Mouse (Mus musculus) small intestine, adult 2 months (tissue): Measurements from ENCODE around the gene Trip4. TPM values are rescaled to one million over a fixed set of nuclear protein-coding genes. Genes with fewer than 3 reads are reported as not detected.

Experiments
- H3K27ac ChIP-seq: fragments of 200-500 bp; 2 replicates; pipeline ENCODE4 v1.5.1; 2012; ENCODE audit warnings: low read depth, low read length, control low read depth, inconsistent platforms; ENCODE audit not compliant: insufficient read depth
- H3K27me3 ChIP-seq: fragments of 200-500 bp; 2 replicates; pipeline ENCODE4 v1.6.1; 2012; ENCODE audit warnings: mild to moderate bottlenecking, moderate library complexity, low read length, inconsistent platforms; ENCODE audit not compliant: control insufficient read depth, insufficient read depth
- H3K36me3 ChIP-seq: fragments of 200-500 bp; 2 replicates; pipeline ENCODE4 v1.6.1; 2012; ENCODE audit warnings: mild to moderate bottlenecking, low read length, control low read depth, inconsistent platforms; ENCODE audit not compliant: control insufficient read depth, insufficient read depth
- H3K4me1 ChIP-seq: fragments of 200-500 bp; 2 replicates; pipeline ENCODE4 v1.6.1; 2012; ENCODE audit warnings: low read length, inconsistent platforms, mixed read lengths; ENCODE audit not compliant: control insufficient read depth, insufficient read depth, insufficient read length
- H3K4me3 ChIP-seq: fragments of 200-500 bp; 2 replicates; pipeline ENCODE4 v1.5.1; 2012; ENCODE audit warnings: low read depth, mild to moderate bottlenecking, control low read depth, inconsistent platforms, low read length, moderate library complexity
- CTCF ChIP-seq: fragments of 200-500 bp; IDR thresholded peaks from 2 replicates; pipeline ENCODE4 v1.5.1; 2012; ENCODE audit warnings: low read depth, mild to moderate bottlenecking, control low read depth, inconsistent platforms, low read length, moderate library complexity, mixed read lengths; ENCODE audit not compliant: insufficient replicate concordance, insufficient read length; ENCODE audit errors: extremely low read depth
- POLR2A ChIP-seq: fragments of 200-500 bp; IDR thresholded peaks from 2 replicates; pipeline ENCODE4 v1.6.1; 2012; ENCODE audit warnings: low read depth, mild to moderate bottlenecking, control low read depth, inconsistent platforms, low read length, moderate library complexity
- WGBS: fragments of 180-500 bp; shearing (Covaris S2); methylation state at CpG from one replicate; pipeline ENCODE4 v1.1.7; 2018; 5-methylcytosine and 5-hydroxymethylcytosine counted together
- polyA plus RNA-seq: library from polyadenylated mRNA; depleted of rRNA; stranded (reverse); fragments of >200 nt; gene quantifications from 2 replicates; pipeline ENCODE4 v1.2.3, GENCODE M21; 2012

Trip4 gene
- polyA plus RNA-seq, 1 experiment = 3.3 TPM

DNA sequence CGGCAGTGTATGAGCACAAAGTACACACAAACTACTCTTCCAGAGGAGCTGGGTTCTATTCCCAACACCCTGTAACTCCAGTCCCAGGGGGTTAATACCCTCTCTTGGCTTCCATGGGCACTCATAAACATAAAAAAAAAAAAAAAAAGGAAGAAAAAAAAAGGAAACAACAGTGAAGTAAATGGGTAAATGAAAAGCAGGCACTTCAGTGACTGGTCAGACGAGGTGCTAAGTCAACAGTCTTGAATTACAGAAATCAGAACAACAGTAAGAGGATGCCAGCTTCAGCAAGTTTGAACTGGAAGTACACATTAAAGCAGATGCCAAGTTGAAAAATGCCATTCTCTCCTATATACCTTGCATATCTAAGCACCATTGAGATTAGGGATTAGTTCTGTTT, 88.3 kb downstream of the Trip4 start:
- Histone ChIP-seq H3K4me1 (peaks cover 9% of the 10 kb centered on the region; the same call in 1 of the 2 replicates), H3K27ac (no peak overlapping the region), H3K36me3 (no peaks in the 10 kb centered on the region), H3K4me3 (no peak overlapping the region), H3K27me3 (no peaks in the 10 kb centered on the region)
- WGBS = 65% methylated on average over 2 of the region's 2 CpGs
- no peak for TF ChIP-seq POLR2A
- TF ChIP-seq CTCF = no peak

GRCm38 (mm10) chr9:65818402-65818801, 90.2 kb downstream of the Trip4 start:
- Histone ChIP-seq H3K4me1 (peaks cover 4% of the 10 kb centered on the region; the same call in 1 of the 2 replicates), H3K27me3 (no peaks in the 10 kb centered on the region), H3K36me3 (no peaks in the 10 kb centered on the region), H3K4me3 (no peak overlapping the region), H3K27ac (no peak overlapping the region)
- no peak for TF ChIP-seq CTCF
- TF ChIP-seq POLR2A = no peak
- WGBS = 94% methylated on average over 2 of the region's 2 CpGs

DNA sequence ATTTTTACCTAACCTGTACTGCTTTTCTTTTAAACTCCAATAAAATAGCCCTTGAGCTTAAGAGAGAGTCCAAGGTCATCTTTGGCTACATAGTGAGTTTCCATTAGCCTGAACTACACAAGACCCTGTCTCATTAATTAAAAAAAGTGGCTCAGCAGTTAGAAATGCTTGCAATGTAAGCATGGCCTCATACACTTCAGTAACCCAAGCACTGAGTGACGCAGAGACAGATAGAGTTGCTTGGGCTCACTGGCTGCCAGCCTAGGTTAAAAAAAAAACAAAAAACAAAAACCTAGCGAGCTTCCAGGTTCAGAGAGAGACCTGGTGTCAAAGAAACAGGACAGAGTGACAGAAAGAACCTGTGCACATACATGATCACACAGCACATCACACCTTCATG, 95.8 kb downstream of the Trip4 start:
- Histone ChIP-seq H3K4me3 (no peak overlapping the region), H3K27ac (no peak overlapping the region), H3K27me3 (no peaks in the 10 kb centered on the region), H3K4me1 (no peaks in the 10 kb centered on the region), H3K36me3 (no peaks in the 10 kb centered on the region)
- WGBS = 69% methylated on average over 2 of the region's 2 CpGs
- TF ChIP-seq CTCF = no peak
- TF ChIP-seq POLR2A = no peak

- Histone ChIP-seq H3K27me3 (no peaks in the 10 kb centered on the region), H3K36me3 (no peaks in the 10 kb centered on the region), H3K4me1 (no peaks in the 10 kb centered on the region), H3K27ac (no peak overlapping the region), H3K4me3 (no peak overlapping the region)
- WGBS = 81% methylated on average over 1 of the region's 1 CpGs
- TF ChIP-seq CTCF (no peak), POLR2A (no peak)
These were observed 96.8 kb downstream of the Trip4 start for GRCm38 (mm10) chr9:65811784-65812183.

DNA sequence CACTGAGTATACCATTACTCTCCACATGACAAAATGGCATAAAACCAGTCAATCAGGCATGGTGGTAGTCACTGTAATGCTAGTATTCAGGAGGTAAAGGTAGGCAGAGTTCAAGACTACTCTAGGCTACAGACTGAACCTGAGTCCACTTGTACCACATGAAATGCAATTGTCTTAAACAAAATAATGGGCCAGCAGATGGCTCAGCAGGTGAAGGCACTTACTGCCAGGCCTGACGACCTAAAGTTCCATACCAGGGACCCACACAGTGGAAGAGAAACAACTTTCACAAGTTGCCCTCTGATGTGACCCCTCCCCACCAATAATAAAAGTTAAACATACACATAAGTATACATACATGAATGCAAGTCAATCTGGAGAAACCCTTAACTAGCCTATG, 100.8 kb downstream of the Trip4 start:
- H3K4me1 ChIP-seq = no peaks in the 10 kb centered on the region
- 72% methylated on average over 1 of the region's 1 CpGs for WGBS

GRCm38 (mm10) chr9:65807251-65807650, 101.3 kb downstream of the Trip4 start:
- Histone ChIP-seq H3K27me3 (no peaks in the 10 kb centered on the region), H3K27ac (no peak overlapping the region), H3K4me3 (no peak overlapping the region), H3K36me3 (no peaks in the 10 kb centered on the region), H3K4me1 (no peaks in the 10 kb centered on the region)
- WGBS = 65% methylated on average over 5 of the region's 5 CpGs
- TF ChIP-seq POLR2A (no peak), CTCF (no peak)

More for the DNA sequence above, 100.8 kb downstream of the Trip4 start:
- Histone ChIP-seq H3K27me3 (no peaks in the 10 kb centered on the region), H3K36me3 (no peaks in the 10 kb centered on the region), H3K27ac (no peak overlapping the region), H3K4me3 (no peak overlapping the region)
- TF ChIP-seq CTCF = no peak
- no peak for TF ChIP-seq POLR2A

DNA sequence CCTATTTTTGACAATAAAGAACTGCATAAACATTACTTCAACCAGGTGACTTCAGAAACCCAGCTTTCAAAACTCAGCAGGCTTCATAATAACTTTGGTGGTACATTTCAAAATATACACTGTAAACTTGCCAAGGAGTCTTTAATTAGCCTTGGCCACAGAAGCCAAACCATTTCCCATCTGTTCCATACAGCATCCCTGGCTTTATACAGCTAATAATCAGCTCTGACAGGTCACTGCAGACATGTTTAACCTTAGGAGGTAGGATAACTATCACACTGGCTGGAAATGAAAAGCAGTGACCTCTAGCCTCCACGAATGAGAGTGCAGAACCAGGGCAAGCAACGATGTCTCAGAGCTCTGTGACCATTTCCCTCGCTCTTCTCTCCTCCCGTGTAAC, 108.8 kb downstream of the Trip4 start:
- Histone ChIP-seq H3K4me3 (no peak overlapping the region), H3K36me3 (peaks cover 2% of the 10 kb centered on the region; the same call in 1 of the 2 replicates), H3K27me3 (no peaks in the 10 kb centered on the region), H3K4me1 (no peaks in the 10 kb centered on the region), H3K27ac (no peak overlapping the region)
- WGBS = 80% methylated on average over 4 of the region's 4 CpGs
- TF ChIP-seq POLR2A = no peak
- TF ChIP-seq CTCF = no peak

- 91% methylated on average over 2 of the region's 2 CpGs for WGBS
- H3K4me3 ChIP-seq = no peak overlapping the region
- TF ChIP-seq POLR2A (no peak), CTCF (no peak)
These were observed 112.9 kb downstream of the Trip4 start for GRCm38 (mm10) chr9:65795651-65796050.

DNA sequence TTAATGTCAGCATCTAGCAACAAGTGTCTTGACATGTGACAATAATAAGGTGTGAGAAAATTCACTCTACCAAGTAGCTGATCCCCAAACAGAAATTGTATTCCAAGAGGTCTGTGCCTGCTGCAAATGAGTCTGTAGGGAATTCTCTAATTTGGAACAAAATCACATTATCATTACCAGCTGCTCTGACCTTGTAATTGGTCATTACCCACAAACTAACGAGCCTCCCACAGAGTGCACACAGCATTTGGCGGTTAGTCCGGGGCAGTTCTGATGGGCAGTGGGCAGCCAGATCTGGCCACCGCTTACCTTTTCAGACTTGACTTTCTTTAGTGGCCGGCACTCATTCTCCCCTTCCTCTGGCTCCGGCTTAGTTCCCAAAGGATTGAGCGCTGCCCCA, 114.3 kb downstream of the Trip4 start:
- Histone ChIP-seq H3K4me3 (no peak overlapping the region), H3K4me1 (no peaks in the 10 kb centered on the region), H3K36me3 (peaks cover 6% of the 10 kb centered on the region), H3K27me3 (no peaks in the 10 kb centered on the region), H3K27ac (no peak overlapping the region)
- 90% methylated on average over 7 of the region's 7 CpGs for WGBS
- TF ChIP-seq POLR2A = no peak
- no peak for TF ChIP-seq CTCF

More at GRCm38 (mm10) chr9:65795651-65796050, 112.9 kb downstream of the Trip4 start:
- no peaks in the 10 kb centered on the region for H3K27me3 ChIP-seq
- H3K4me1 ChIP-seq = no peaks in the 10 kb centered on the region
- H3K36me3 ChIP-seq = peaks cover 6% of the 10 kb centered on the region
- no peak overlapping the region for H3K27ac ChIP-seq
